Mouse (Mus musculus) spleen, adult 2 months (tissue): Measurements from ENCODE around the gene Nusap1. TPM values are rescaled to one million over a fixed set of nuclear protein-coding genes. Genes with fewer than 3 reads are reported as not detected.

ENCODE experiments used
- DNase-seq, 2 experiments: peaks; one replicate each; pipeline versions ENCODE4 v3.0.0 to v3.0.0-alpha.2; 2012 to 2021; ENCODE audit warnings: low spot score in 2 of 2, low read depth in 1 of 2
- H3K27ac ChIP-seq: fragments of 200-500 bp; 2 replicates; pipeline ENCODE4 v1.5.1; 2012; ENCODE audit warnings: low read length, inconsistent platforms; ENCODE audit not compliant: insufficient read depth
- H3K27me3 ChIP-seq: fragments of 200-500 bp; 2 replicates; pipeline ENCODE4 v1.6.1; 2012; ENCODE audit warnings: mild to moderate bottlenecking, moderate library complexity, low read length, inconsistent platforms; ENCODE audit not compliant: control insufficient read depth, insufficient read depth
- H3K36me3 ChIP-seq: fragments of 200-500 bp; 2 replicates; pipeline ENCODE4 v1.6.1; 2012; ENCODE audit warnings: mild to moderate bottlenecking, low read length, inconsistent platforms; ENCODE audit not compliant: control insufficient read depth, insufficient read depth
- H3K4me1 ChIP-seq: fragments of 200-500 bp; 2 replicates; pipeline ENCODE4 v1.6.1; 2011; ENCODE audit warnings: inconsistent platforms; ENCODE audit not compliant: control insufficient read depth, insufficient read depth, insufficient read length
- H3K4me3 ChIP-seq: fragments of 200-500 bp; 2 replicates; pipeline ENCODE4 v1.5.1; 2011; ENCODE audit warnings: mild to moderate bottlenecking, inconsistent platforms; ENCODE audit not compliant: insufficient read depth, insufficient read length; ENCODE audit errors: extremely low read depth
- CTCF ChIP-seq: fragments of 200-500 bp; IDR thresholded peaks from 2 replicates; pipeline ENCODE4 v1.5.1; 2011; ENCODE audit warnings: mild to moderate bottlenecking, inconsistent platforms; ENCODE audit not compliant: insufficient read depth, insufficient read length, insufficient replicate concordance; ENCODE audit errors: extremely low read depth
- POLR2A ChIP-seq: fragments of 200-500 bp; IDR thresholded peaks from 2 replicates; pipeline ENCODE4 v1.6.1; 2011; ENCODE audit warnings: low read depth, low read length, inconsistent platforms
- WGBS: fragments of 180-500 bp; shearing (Covaris S2); methylation state at CpG from one replicate; pipeline ENCODE4 v1.1.7; 2018; 5-methylcytosine and 5-hydroxymethylcytosine counted together
- polyA plus RNA-seq: library from polyadenylated mRNA; depleted of rRNA; stranded (reverse); fragments of >200 nt; gene quantifications from 2 replicates; pipeline ENCODE4 v1.2.3, GENCODE M21; 2012; rRNA removed

Nusap1 gene
- polyA plus RNA-seq, 1 experiment: 1.7 TPM

GRCm38 (mm10) chr2:119698472-119698871 is 80.4 kb downstream of the Nusap1 start:
- peaks cover 6% of the 10 kb centered on the region; the same call in 1 of the 2 replicates for H3K4me1 ChIP-seq
- peak; percentile 37 to 59 for DNase-seq
- WGBS: 24% methylated on average over 2 of the region's 2 CpGs
- TF ChIP-seq CTCF (no peak), POLR2A (no peak)
- H3K27ac ChIP-seq: 0 out of 2 replicates have a peak overlapping the region, but pooled peaks have one; percentile 27
- H3K27me3 ChIP-seq: no peaks in the 10 kb centered on the region
- no peaks in the 10 kb centered on the region; the same call in none of the 2 replicates for H3K36me3 ChIP-seq
- H3K4me3 ChIP-seq: no peak overlapping the region

DNA sequence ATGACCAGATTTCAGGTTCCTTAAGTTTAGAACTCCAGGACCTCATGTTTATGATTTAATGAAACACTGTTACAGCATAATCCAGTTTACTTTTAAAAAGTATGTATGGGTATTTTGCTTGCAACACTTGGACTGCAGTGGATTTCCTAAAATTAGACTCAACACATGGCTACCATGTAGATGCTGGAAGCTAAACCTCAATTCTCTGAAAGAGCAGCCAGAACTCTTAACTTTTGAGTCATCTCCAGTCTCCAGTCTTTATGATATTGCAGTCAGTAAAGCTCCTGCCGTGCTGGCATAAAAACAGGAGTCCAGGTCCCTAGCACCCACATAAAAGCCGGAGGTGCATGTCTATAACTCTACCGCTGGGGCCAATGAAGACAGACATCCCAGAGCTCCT is 81.9 kb downstream of the Nusap1 start:
- H3K36me3 ChIP-seq: no peaks in the 10 kb centered on the region; the same call in none of the 2 replicates
- DNase-seq: no peak
- no peak overlapping the region for H3K4me3 ChIP-seq
- H3K27me3 ChIP-seq: no peaks in the 10 kb centered on the region
- no peak overlapping the region for H3K27ac ChIP-seq
- 96% methylated on average over 3 of the region's 3 CpGs for WGBS
- no peak for TF ChIP-seq POLR2A
- TF ChIP-seq CTCF: no peak
- peaks cover 6% of the 10 kb centered on the region; the same call in 1 of the 2 replicates for H3K4me1 ChIP-seq

Other genes with a start within 250 kb of the Nusap1 start
- gene Ino80, start 140.6 kb upstream of the Nusap1 start, polyA plus RNA-seq: 7.3 and 8.0 TPM in 2 replicates
- 0.09 and 0.12 TPM in 2 replicates for gene Exd1, start 70.7 kb upstream of the Nusap1 start, polyA plus RNA-seq
- 34.9 and 39.0 TPM in 2 replicates for gene Chp1, start 70.6 kb upstream of the Nusap1 start, polyA plus RNA-seq
- gene Oip5, start 171 bp downstream of the Nusap1 start, polyA plus RNA-seq: 3.7 and 7.2 TPM in 2 replicates
- gene Ndufaf1, start 44.5 kb downstream of the Nusap1 start, polyA plus RNA-seq: 1.5 and 2.1 TPM in 2 replicates
- gene Rtf1, start 56.8 kb downstream of the Nusap1 start, polyA plus RNA-seq: 7.4 and 7.9 TPM in 2 replicates
- gene Itpka, start 124.0 kb downstream of the Nusap1 start, polyA plus RNA-seq: 0.72 and 0.81 TPM in 2 replicates
- gene Ltk, start 142.1 kb downstream of the Nusap1 start, polyA plus RNA-seq: 9.0 and 15.0 TPM in 2 replicates
- gene Rpap1, start 169.2 kb downstream of the Nusap1 start, polyA plus RNA-seq: 25.7 and 30.7 TPM in 2 replicates
- 1.7 and 2.1 TPM in 2 replicates for gene Tyro3, start 179.4 kb downstream of the Nusap1 start, polyA plus RNA-seq